Mouse (Mus musculus): ENCODE results near the gene Baiap2. TPM values are rescaled to one million over a fixed set of nuclear protein-coding genes. Genes with fewer than 3 reads are reported as not detected.

Baiap2 gene
- total RNA-seq, 2 experiments from 2014 or later = 8.0 to 23.5 TPM

Other genes starting within 250 kb of the Baiap2 start
- 15.9 and 18.0 TPM in 2 replicates for gene Chmp6, start 29.3 kb upstream of the Baiap2 start, total RNA-seq (2014; fragmentation: Nextera tagmentation)
- 60.8 and 73.0 TPM in 2 replicates for gene Chmp6, start 29.3 kb upstream of the Baiap2 start, total RNA-seq (2017)
- gene Aatk, start 104.4 kb downstream of the Baiap2 start, total RNA-seq (2014; fragmentation: Nextera tagmentation) = 8.3 and 15.1 TPM in 2 replicates
- gene Aatk, start 104.4 kb downstream of the Baiap2 start, total RNA-seq (2017) = 5.2 and 8.3 TPM in 2 replicates
- 8.3 and 14.9 TPM in 2 replicates for gene Cep131, start 144.1 kb downstream of the Baiap2 start, total RNA-seq (2014; fragmentation: Nextera tagmentation)
- 11.3 and 23.8 TPM in 2 replicates for gene Cep131, start 144.1 kb downstream of the Baiap2 start, total RNA-seq (2017)
- 15.3 and 22.2 TPM in 2 replicates for gene Tepsin, start 156.0 kb downstream of the Baiap2 start, total RNA-seq (2014; fragmentation: Nextera tagmentation)
- gene Tepsin, start 156.0 kb downstream of the Baiap2 start, total RNA-seq (2017) = 7.5 and 9.3 TPM in 2 replicates
- gene Ndufaf8, start 156.2 kb downstream of the Baiap2 start, total RNA-seq (2014; fragmentation: Nextera tagmentation) = 37.0 and 64.8 TPM in 2 replicates
- 30.2 and 31.6 TPM in 2 replicates for gene Ndufaf8, start 156.2 kb downstream of the Baiap2 start, total RNA-seq (2017)
- 58.8 and 62.4 TPM in 2 replicates for gene Slc38a10, start 208.6 kb downstream of the Baiap2 start, total RNA-seq (2014; fragmentation: Nextera tagmentation)
- 43.5 and 51.5 TPM in 2 replicates for gene Slc38a10, start 208.6 kb downstream of the Baiap2 start, total RNA-seq (2017)